Comparison of ENCODE assay signal across 10 mouse cellular contexts in genomic region chr9:92270927-92271326, GRCm38 (mm10). TPM values are rescaled to one million over a fixed set of nuclear protein-coding genes. Genes with fewer than 3 reads are reported as not detected.
A peak's percentile ranks its signal among the peaks of the same experiment; 100 is the strongest.
DNase-seq lines count a peak whose midpoint lies in the region; ATAC-seq lines count a peak whose summit lies in the region.
"Had no signal": no experiment of that assay in that cellular context is flagged by ENCODE, and none has a peak within 500 bp of the region (broad histone marks: within the 10 kb centered on the region; RNA-seq: fewer than 3 reads in every experiment).

No protein-coding gene starts in this region.

- WGBS in kidney, embryonic 16.5 days: 40% methylated on average over 4 of the region's 4 CpGs
- WGBS in embryonic facial prominence, embryonic 15.5 days: 35% methylated on average over 4 of the region's 4 CpGs
- WGBS in midbrain, embryonic 16.5 days: 47% methylated on average over 4 of the region's 4 CpGs

- no peak for ATAC-seq in kidney, embryonic 16.5 days (ENCODE audit: low FRiP score, low TSS enrichment)
- 0 out of 2 replicates have a peak, but pooled peaks have one; percentile 15 for ATAC-seq in embryonic facial prominence, embryonic 15.5 days (ENCODE audit: insufficient number of reproducible peaks, low FRiP score, low TSS enrichment, low read depth)
- no peak for ATAC-seq in midbrain, embryonic 16.5 days

- DNase-seq in kidney, adult 18-20 months: peak; percentile 93
- peak; percentile 98 for DNase-seq in adipocyte (ENCODE audit: low spot score)
- peak; percentile 94 to 97 for DNase-seq in kidney, adult 8-10 months
- peak; percentile 63 for DNase-seq in ovary, postnatal 14 days (ENCODE audit: low spot score)
- DNase-seq in embryo, embryonic 9.5 days (ENCODE audit: extremely low spot score): no peak

- H3K27me3 ChIP-seq in kidney, embryonic 16.5 days (ENCODE audit: insufficient read depth, low read length): no peaks in the 10 kb centered on the region
- no peaks in the 10 kb centered on the region for H3K27me3 ChIP-seq in embryonic facial prominence, embryonic 15.5 days
- no peaks in the 10 kb centered on the region for H3K27me3 ChIP-seq in midbrain, embryonic 16.5 days (ENCODE audit: control insufficient read depth, insufficient read depth, low read depth, low read length)
- H3K27me3 ChIP-seq: megakaryocyte, embryonic 14.5 days; stomach, embryonic 15.5 days had no signal

- H3K9me3 ChIP-seq in kidney, embryonic 16.5 days (ENCODE audit: low read length): peaks cover 4% of the 10 kb centered on the region
- H3K9me3 ChIP-seq in embryonic facial prominence, embryonic 15.5 days (replicated peaks): no peaks in the 10 kb centered on the region
- H3K9me3 ChIP-seq in midbrain, embryonic 16.5 days (replicated peaks; ENCODE audit: control insufficient read depth, low read length, poor library complexity, severe bottlenecking): no peaks in the 10 kb centered on the region
- H3K9me3 ChIP-seq: megakaryocyte, embryonic 14.5 days; stomach, embryonic 15.5 days had no signal

- H3K9ac ChIP-seq in kidney, embryonic 16.5 days (replicated peaks; ENCODE audit: low read length): no peak overlapping the region
- H3K9ac ChIP-seq in embryonic facial prominence, embryonic 15.5 days: no peak overlapping the region
- no peak overlapping the region for H3K9ac ChIP-seq in midbrain, embryonic 16.5 days (ENCODE audit: low read depth, low read length)
- H3K9ac ChIP-seq: stomach, embryonic 15.5 days had no signal

- no peak overlapping the region for H3K4me3 ChIP-seq in kidney, embryonic 16.5 days (ENCODE audit: low read length)
- no peak overlapping the region for H3K4me3 ChIP-seq in embryonic facial prominence, embryonic 15.5 days (replicated peaks)
- H3K4me3 ChIP-seq in midbrain, embryonic 16.5 days (ENCODE audit: low read depth, low read length): no peak overlapping the region
- H3K4me3 ChIP-seq: megakaryocyte, embryonic 14.5 days; stomach, embryonic 15.5 days had no signal

- peaks cover 45% of the 10 kb centered on the region for H3K36me3 ChIP-seq in kidney, embryonic 16.5 days (ENCODE audit: insufficient read depth, low read length)
- no peaks in the 10 kb centered on the region for H3K36me3 ChIP-seq in embryonic facial prominence, embryonic 15.5 days
- no peaks in the 10 kb centered on the region; the same call in 1 of the 2 replicates for H3K36me3 ChIP-seq in midbrain, embryonic 16.5 days (ENCODE audit: control insufficient read depth, insufficient read depth, low read length)

- no peak overlapping the region for H3K27ac ChIP-seq in kidney, embryonic 16.5 days (ENCODE audit: low read length)
- no peak overlapping the region for H3K27ac ChIP-seq in embryonic facial prominence, embryonic 15.5 days (replicated peaks)
- H3K27ac ChIP-seq in midbrain, embryonic 16.5 days (ENCODE audit: low read length): no peak overlapping the region
- H3K27ac ChIP-seq: stomach, embryonic 15.5 days had no signal

- H3K4me2 ChIP-seq in kidney, embryonic 16.5 days (replicated peaks; ENCODE audit: low read depth, low read length): no peak overlapping the region
- no peak overlapping the region for H3K4me2 ChIP-seq in embryonic facial prominence, embryonic 15.5 days (replicated peaks)
- H3K4me2 ChIP-seq in midbrain, embryonic 16.5 days (ENCODE audit: low read length): no peak overlapping the region
- H3K4me2 ChIP-seq: stomach, embryonic 15.5 days had no signal

- H3K4me1 ChIP-seq in kidney, embryonic 16.5 days (ENCODE audit: insufficient read depth, low read length): peaks cover 53% of the 10 kb centered on the region
- no peaks in the 10 kb centered on the region for H3K4me1 ChIP-seq in embryonic facial prominence, embryonic 15.5 days
- H3K4me1 ChIP-seq in midbrain, embryonic 16.5 days (ENCODE audit: control insufficient read depth, insufficient read depth, low read length): no peaks in the 10 kb centered on the region

RNA-seq across cellular contexts. Expression of gene Plscr2, which starts 4.5 kb away (rescaled TPM):
- 42.7 and 47.8 TPM in 2 replicates for polyA plus RNA-seq in kidney, embryonic 16.5 days (2015; fragmentation: Nextera tagmentation; extraction: Ambion mirVana)
- polyA plus RNA-seq in embryonic facial prominence, embryonic 15.5 days (2015; fragmentation: Nextera tagmentation; extraction: Ambion mirVana): 1.5 and 2.1 TPM in 2 replicates
- 0.58 and 1.1 TPM in 2 replicates for polyA plus RNA-seq in midbrain, embryonic 16.5 days (2015; fragmentation: Nextera tagmentation; extraction: Ambion mirVana)

RNA-seq across cellular contexts. Expression of gene Plscr1, which starts 21.4 kb away (rescaled TPM):
- polyA plus RNA-seq in kidney, embryonic 16.5 days (2015; fragmentation: Nextera tagmentation; extraction: Ambion mirVana): 82.2 and 82.5 TPM in 2 replicates
- 15.3 and 18.9 TPM in 2 replicates for polyA plus RNA-seq in embryonic facial prominence, embryonic 15.5 days (2015; fragmentation: Nextera tagmentation; extraction: Ambion mirVana)
- 7.9 and 8.8 TPM in 2 replicates for polyA plus RNA-seq in midbrain, embryonic 16.5 days (2015; fragmentation: Nextera tagmentation; extraction: Ambion mirVana)

RNA-seq across cellular contexts. Expression of gene 1700057G04Rik, which starts 38.2 kb away (rescaled TPM):
- not detected in 2 replicates for polyA plus RNA-seq in kidney, embryonic 16.5 days (2015; fragmentation: Nextera tagmentation; extraction: Ambion mirVana)
- not detected in 2 replicates for polyA plus RNA-seq in embryonic facial prominence, embryonic 15.5 days (2015; fragmentation: Nextera tagmentation; extraction: Ambion mirVana)
- polyA plus RNA-seq in midbrain, embryonic 16.5 days (2015; fragmentation: Nextera tagmentation; extraction: Ambion mirVana): not detected in 2 replicates
- polyA plus RNA-seq: stomach, embryonic 15.5 days had no signal

Comparison
In these comparisons a context has a peak if more than half of its experiments do, and no peak if none do; other contexts are left out.
1. RNA of gene Plscr2, which starts 4.5 kb away (polyA plus RNA-seq): 42.7 to 47.8 TPM in kidney, embryonic 16.5 days; 1.5 to 2.1 TPM in embryonic facial prominence, embryonic 15.5 days and 0.58 to 1.1 TPM in midbrain, embryonic 16.5 days; every median in the first group is over 10 times any median in the second.